Mouse (Mus musculus) heart, adult 8-10 months (tissue): ENCODE data around the gene Clstn1. TPM values are rescaled to one million over a fixed set of nuclear protein-coding genes. Genes with fewer than 3 reads are reported as not detected.

Experiments
- DNase-seq: peaks from one replicate; pipeline ENCODE4 v3.0.0; 2022; ENCODE audit warnings: low spot score
- microRNA-seq: library from miRNA; unstranded; fragments of <30 nt; microRNA quantifications from one replicate; pipeline ENCODE4 v1.2.0, GENCODE M21; 2022
- total RNA-seq, 4 experiments: library from RNA; stranded (reverse); gene quantifications; 2 replicates each; pipeline ENCODE4 v1.2.4; 2022

Clstn1 gene
- total RNA-seq, 4 experiments from 2014 or later, result 85.3 to 96.5 (median 94.1) TPM

DNA sequence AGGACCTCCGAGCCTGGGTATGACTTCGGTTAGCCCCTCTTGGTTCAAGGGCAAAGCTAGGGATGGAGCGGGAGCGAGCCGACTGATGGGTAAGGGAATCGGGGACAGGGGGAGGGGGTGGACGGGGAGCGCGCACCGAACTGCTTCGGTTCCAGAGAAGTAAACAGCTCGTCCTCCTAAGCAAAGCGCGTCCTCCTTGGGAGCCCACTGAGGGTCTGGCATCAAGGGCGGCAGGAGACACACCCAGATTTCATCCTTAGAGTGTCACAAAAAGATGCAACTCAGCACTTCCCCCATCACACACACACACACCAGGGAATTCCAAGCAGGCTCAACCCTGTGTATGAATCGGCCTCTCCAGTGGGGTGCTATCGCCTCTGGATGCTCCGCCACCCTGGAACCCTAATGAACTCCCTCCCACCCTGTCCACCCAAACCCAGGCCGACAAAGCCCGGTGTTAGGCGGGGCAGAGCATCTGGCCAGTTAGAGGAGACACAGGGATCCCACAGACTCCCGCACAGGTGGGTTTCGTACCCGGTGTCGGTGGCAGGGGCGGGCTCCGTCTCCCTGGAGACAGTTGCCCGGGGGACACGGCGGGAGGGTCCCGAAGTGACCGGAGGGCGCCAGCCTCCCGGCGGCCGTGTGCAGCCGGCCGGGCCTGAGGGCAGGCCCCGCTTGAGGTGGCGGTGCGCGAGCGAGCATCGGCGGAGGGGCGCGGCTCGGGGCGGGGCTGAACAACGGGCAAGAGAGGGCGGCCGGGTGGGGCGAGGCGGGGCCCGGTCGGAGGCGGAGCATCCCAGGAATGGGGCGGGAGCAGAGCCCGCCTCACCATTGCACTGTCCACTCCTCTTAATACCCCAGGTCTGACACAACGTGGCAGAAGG lies 89.4 kb downstream of the Clstn1 start:
- DNase-seq, result peak; percentile 69

DNA sequence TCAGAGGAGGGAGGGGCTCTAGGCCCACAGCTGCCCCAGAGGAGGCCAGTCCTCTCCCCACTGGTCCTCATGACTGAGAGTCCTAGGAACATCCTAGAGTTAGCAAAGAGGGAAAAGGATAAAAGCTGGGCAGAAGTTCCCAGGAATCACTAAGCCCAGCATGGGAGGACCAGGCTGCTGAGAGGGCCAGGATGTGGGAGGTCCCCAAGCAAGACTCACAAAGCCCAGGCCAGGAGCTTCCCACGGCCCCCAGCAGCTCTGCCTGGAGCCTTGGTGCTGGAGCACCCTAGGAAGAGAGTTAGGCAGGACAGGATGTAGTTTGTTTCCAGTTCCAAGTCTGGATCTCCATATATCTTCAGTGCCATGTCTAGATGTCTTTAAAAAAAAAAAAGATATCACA lies 91.7 kb downstream of the Clstn1 start:
- no peak for DNase-seq

DNA sequence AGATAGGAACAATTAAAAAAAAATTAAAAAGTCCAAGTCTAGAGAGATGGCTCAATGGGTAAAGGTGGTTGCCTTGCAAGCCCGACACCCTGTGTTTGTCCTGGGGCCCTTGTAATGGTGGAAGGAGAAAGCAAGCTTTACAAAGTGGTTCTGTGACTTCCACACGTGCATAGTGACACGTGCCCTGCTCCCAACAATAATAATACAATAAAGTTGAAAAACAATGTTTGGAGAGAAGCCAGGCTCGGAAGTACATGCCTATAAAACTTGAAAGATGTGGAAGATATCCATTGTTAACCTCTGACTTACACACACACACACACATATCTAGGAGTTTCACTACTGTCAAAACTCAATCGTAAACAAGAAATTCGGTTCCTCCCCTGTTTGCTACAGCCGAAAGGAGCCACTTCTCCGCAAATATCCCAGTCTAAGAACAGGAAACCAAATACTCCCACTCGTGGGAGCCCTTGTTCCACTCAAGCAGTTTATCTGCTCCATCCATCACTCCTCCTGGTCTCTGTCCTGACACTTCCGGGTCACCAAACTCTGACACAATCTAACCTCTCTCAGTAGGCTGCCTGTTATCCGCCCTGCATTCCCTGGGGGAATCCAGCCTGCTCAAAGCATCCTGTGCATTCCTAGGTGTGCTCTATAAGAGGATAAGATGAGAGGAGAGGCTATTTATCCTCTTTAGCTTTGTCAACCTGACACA lies 92.9 kb downstream of the Clstn1 start:
- peak; percentile 60 for DNase-seq

DNA sequence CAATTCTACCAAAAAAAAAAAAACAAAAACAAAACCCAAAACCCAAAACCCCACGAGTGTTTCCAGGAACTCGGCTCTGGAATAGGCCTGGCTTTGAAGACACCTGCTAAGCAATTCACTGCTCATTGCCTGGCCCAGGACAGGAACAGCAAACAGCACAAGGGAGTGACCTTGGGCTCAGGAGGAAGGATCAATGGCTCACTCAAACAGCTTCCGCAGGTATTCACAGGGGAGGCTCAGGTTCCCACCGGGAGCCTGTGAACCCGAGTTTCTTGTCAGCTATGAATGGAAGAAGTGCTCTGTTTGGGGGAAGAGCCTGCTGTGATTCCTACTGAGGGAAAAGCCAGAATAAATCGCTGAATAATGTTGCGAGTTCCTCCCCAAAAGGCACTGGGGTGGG lies 97.6 kb downstream of the Clstn1 start:
- DNase-seq, result no peak

DNA sequence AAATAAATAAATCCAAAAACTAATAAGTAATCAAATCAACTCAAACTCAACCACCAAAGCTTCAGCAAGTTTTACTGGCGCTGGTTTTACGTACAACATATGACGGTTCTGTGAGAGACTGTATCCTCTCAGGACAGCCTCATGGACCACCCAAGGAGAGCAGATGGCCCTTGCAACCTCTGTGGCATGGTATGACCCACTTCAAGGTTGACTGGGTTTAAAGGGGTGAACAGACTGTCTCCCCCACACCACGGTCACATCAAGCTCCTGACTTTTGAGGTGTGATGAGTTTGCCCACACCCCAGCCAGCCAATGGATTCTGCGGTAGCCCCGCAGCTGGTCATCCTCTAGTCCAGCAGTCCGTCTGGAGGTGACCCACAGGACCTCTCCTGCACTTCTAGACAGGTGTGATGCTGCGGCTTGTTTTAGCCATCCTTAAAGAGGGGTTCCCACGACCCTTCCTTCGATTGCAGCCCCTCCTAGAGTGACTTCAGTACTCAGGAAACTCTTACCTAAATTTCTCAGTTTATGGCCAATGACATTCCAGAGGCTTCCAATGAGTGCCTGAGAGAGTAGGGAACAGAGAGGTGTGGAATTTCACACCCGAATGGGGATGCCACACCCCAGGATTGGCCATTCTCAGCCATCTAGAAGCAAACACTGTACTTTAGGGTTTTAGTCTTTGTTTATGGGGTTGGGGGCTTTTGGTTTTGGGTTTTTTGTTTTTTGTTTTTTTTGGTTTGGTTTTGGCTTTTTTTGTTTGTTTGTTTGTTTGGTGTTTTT lies 98.8 kb downstream of the Clstn1 start:
- no peak for DNase-seq

DNA sequence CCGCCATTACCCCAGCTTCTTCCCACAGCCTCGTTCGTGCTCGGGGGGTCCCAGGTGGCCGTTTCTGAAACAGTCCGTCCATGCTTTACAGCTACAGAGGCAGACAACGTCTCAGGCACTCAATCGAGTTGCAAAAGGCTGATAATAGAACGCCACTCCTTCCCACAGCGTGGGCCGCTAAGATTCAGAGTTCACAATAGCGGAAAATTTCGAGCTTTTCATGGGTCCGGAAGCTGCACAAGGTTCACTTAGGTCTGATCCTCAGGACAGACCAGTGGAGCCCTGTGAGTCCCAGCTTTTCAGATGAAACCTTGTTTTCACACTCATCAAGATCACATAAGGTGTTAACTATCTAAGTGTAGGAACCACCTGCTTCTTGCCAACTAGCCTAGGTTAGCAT lies 102.6 kb downstream of the Clstn1 start:
- no peak for DNase-seq

DNA sequence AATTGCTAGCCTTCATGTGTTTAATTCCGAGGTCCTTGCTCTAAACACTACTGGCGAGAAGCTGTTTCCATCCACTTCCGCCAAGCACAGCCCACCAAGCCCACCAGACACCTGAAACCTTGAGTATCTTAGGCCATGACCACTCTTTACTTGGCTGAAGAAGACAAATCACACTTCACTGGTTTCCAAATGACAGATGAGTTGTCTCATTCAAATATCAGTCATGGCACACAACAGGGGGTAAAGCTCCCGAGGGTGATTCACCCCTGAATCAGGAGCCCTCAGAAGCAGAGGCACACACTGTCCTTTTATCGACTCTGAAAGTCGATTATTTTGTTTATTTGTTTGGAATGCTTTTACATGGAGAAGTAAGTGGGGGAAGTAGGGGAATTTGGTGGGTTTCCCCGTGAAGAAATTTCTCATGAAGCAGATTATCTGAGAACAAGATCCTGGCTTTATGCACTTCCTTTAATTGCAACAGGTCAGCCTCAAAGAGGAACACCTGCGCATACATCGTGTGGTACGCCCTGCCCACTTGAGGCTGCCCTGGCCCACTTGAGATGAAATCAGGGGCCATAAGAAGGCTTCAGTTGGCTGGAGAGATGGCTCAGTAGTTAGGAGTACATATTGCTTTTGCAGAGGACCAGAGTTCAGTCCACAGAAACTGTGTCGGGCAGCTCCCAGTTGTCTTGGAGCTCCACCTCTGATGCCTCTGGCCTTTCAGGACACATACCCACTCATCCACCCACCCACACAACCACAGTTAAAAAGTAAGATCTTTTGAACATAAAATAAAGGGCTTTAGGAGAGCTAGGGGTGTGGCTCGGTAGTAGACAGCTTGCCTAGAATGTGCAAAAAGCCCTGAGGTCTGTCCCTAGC lies 103.8 kb downstream of the Clstn1 start:
- no peak for DNase-seq

DNA sequence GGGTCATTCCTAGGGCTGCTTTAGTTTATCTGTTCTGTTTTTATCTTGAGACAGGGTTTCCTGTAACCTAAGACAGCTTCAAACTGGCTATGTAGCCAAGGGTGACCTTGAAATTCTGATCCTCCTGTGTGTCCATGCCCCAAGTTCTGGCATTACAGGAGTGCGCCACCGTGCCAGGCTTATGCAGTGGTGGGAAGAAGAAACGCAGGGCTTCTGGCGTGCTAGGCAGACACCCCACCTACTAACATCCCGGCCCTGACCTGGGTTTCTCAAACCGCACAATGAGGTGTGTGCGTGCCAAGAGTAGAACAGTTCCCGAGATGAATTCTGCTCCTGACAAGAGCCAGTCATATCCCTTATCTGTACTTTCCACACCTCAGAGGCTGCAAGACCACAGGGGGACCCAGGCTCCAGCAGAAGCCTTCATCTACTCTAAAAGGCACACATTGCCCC lies 104.6 kb downstream of the Clstn1 start:
- no peak for DNase-seq

DNA sequence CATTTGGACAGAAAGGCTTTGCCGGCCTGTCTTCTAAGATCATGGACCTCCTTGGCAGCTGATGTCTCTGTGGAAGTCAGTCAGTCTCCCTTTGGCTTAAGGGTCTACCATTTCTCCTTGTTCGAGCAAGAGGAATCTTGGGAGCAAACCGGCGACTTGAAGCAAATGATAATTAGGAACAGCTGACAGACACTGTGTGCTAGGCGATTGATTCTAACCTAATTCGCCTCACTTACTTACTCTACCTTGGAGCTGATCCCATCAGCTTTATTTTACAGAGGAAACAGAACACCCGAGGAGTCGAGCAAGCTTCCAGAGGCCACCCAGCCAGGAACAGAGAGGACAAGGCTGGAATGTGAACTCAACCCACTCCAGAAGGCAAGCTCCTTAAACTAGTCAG lies 105.1 kb downstream of the Clstn1 start:
- DNase-seq, result no peak

DNA sequence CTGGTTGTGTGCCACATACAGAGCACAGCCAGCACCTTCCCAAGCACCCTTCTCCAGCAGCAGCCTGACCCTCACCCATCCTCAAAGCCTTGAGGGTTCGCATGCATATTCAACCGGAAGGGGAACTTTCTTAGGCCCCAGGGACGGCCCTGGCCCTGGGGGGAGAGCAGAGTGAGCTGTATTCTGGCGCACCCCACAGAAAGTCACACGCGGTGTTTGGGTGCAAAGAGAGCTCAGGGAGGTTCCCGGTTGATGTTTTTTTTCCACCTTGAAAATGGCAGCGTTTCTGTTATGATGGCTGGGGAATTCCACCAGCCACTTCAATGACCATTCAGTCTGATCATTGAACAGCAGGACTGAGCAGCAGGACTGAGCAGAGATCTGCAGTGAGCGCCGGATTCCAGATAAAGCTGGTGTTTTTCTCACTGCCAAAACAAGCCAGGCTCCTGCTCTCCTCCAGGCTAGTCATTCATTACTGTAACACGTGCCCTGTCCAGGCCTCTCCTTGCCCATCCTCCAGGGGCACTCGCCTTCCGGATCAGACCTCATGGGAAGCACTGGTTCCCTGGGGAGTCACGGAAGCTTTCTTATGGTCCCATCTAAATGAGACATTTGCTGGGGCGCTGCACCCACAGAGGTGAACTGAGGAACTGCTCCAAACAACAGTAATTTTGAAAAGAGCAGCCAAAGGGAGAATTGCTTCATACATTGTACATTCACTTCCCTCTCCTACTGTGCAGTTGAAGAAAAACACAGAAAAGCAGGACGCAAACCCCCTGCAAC lies 110.1 kb downstream of the Clstn1 start:
- DNase-seq, result no peak

DNA sequence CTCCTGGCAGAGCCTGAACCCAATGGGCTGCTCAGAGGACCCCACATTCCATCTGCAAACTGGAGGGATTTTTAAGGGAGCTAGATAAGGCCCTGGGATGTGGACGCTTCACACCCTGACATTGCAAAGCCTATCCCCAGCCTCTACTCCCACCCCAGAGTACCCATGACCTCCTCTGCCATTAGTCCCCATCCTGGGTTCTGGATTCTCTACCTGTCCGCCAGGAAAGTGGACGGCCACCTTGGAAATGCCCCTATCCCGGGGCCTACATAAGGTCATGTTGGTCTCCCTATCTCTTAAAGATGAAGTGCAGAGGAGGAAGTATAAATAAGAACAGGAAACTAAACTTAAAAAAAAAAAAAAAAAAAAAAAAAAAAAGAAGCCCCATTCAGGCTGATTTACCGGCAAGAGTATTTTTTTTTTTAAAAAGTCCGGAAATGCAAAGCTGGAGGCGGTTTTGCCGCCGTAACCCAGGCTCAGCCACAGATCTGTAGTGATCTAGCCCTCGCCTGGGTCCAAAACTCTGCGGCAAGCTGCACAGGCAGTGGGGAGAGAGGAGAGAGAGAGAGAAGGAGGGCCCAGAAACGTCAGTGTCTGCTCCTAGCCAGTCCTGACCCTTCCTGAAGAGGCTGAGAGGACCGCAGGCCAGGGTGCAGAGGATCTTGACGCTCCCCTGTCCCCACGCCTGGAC lies 111.4 kb downstream of the Clstn1 start:
- DNase-seq, result no peak

DNA sequence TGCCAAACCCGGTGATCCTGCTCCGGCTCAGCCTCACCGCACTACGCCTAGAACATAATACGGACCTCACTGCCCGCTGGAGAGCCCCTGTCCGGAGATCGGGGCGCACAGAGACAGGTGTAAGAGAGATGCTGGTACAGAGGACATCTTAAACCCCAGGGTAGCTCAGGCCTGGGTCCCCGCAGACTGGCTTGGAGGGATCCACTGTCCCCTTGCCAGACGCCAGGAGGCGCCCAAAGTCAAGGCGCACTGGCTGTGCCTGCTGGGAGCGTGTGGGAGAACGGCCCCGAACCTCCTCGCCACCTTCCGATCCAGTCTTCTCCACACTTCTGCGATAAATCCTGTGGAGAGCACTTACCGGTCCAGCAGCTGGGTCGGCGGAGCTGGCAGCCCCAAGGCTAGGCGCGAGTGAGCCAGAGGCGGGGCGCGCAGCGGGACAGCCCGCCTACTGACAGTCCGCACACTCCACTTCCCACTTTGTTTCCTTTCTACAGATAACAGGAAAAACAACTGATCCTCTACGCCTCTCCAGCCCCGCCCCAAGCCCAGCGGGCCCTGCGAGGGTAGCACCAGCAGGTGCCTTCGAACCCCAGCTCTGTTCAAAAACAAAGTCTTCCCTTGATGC lies 112.0 kb downstream of the Clstn1 start:
- DNase-seq, result peak; percentile 50

Small RNA genes within 50 kb of the gene (microRNA-seq; reads per million reads assigned to microRNA genes)
- gene Mir5616 (2.2 reads per million), gene Mir7023 (not detected)

Other genes with a start within 250 kb of the Clstn1 start
- 10 to 100 TPM; 40.6 to 46.8 (median 42.6) TPM for gene Ube4b, start 159.7 kb upstream of the Clstn1 start, total RNA-seq
- 10 to 100 TPM; 41.4 to 66.1 (median 52.8) TPM for gene Rbp7, start 131.5 kb upstream of the Clstn1 start, total RNA-seq
- gene Tmem274, start 109.1 kb upstream of the Clstn1 start, total RNA-seq, result not detected
- 10 to 100 TPM; 35.1 to 36.8 (median 36.0) TPM for gene Nmnat1, start 101.3 kb upstream of the Clstn1 start, total RNA-seq
- gene Lzic, start 101.2 kb upstream of the Clstn1 start, total RNA-seq, result 10 to 100 TPM; 50.1 to 69.6 (median 57.6) TPM
- gene Ctnnbip1, start 68.2 kb upstream of the Clstn1 start, total RNA-seq, result 10 to 100 TPM; 16.0 to 23.2 (median 20.5) TPM
- gene Pik3cd, start 116.1 kb downstream of the Clstn1 start, total RNA-seq, result 1 to 10 TPM; 4.7 to 5.8 (median 5.1) TPM
- 10 to 100 TPM; 92.2 to 93.9 (median 93.1) TPM for gene Tmem201, start 151.6 kb downstream of the Clstn1 start, total RNA-seq
- 10 to 100 TPM; 19.9 to 28.9 (median 23.1) TPM for gene Slc25a33, start 187.8 kb downstream of the Clstn1 start, total RNA-seq